Mouse (Mus musculus) myocyte (in vitro differentiated cells): ENCODE measurements around the gene Ptcra.

Source experiments
- CEBPB ChIP-seq: IDR thresholded peaks from 2 replicates; pipeline ENCODE4 v1.6.1; 2011; ENCODE audit warnings: mild to moderate bottlenecking, moderate library complexity; ENCODE audit not compliant: poor library complexity, insufficient read depth, severe bottlenecking
- E2F4 ChIP-seq: IDR thresholded peaks from one replicate; pipeline ENCODE4 v1.6.1; 2011; ENCODE audit warnings: mild to moderate bottlenecking, control low read depth, moderate library complexity; ENCODE audit not compliant: insufficient read depth
- MAX ChIP-seq: IDR thresholded peaks from one replicate; pipeline ENCODE4 v1.6.1; 2011; ENCODE audit warnings: low read depth, mild to moderate bottlenecking, control low read depth
- POLR2A ChIP-seq: IDR thresholded peaks from one replicate; pipeline ENCODE4 v1.6.1; 2011; ENCODE audit warnings: low read depth, mild to moderate bottlenecking, control low read depth, moderate library complexity; ENCODE audit not compliant: insufficient read length
- POLR2AphosphoS2 ChIP-seq: IDR thresholded peaks from one replicate; pipeline ENCODE4 v1.6.1; 2011; ENCODE audit warnings: low read depth, control low read depth; ENCODE audit not compliant: insufficient read length
- SRF ChIP-seq: IDR thresholded peaks from one replicate; pipeline ENCODE4 v1.6.1; 2011; ENCODE audit warnings: low read depth; ENCODE audit not compliant: control insufficient read depth, insufficient read length
- TCF12 ChIP-seq: IDR thresholded peaks from one replicate; pipeline ENCODE4 v1.6.1; 2011; ENCODE audit warnings: mild to moderate bottlenecking, control low read depth; ENCODE audit not compliant: poor library complexity, insufficient read depth, severe bottlenecking
- USF1 ChIP-seq: IDR thresholded peaks from one replicate; pipeline ENCODE4 v1.6.1; 2011; ENCODE audit warnings: low read depth, mild to moderate bottlenecking, control low read depth, moderate library complexity

DNA sequence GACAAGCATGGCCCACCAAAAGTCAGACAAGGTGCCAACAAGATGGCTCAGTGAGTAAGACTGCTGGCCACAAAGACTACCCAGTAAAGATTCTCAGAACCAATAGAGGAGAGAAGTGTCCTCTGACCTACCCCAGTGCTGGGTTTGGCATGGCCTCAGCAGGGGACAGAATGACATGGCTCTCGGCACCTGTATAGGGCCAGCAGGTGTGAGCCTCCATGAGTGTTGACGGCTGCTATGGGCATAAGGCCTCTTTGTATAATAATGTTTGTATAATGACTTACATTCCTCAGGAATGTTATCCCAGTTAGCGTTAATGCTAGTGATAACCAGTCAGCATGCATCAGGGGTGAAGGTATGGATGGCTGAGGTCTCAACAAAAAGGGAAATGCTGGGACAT lies 12.6 kb upstream of the Ptcra start:
- TF ChIP-seq POLR2A (no peak), TCF12 (no peak), USF1 (no peak), E2F4 (no peak), CEBPB (no peak), POLR2AphosphoS2 (no peak), SRF (no peak), MAX (no peak)
